Mouse (Mus musculus): ENCODE measurements around the gene Tmem184b. TPM values are rescaled to one million over a fixed set of nuclear protein-coding genes. Genes with fewer than 3 reads are reported as not detected.

Gene Tmem184b
- total RNA-seq, 2 experiments from 2014 or later = 49.6 to 53.4 TPM

DNA sequence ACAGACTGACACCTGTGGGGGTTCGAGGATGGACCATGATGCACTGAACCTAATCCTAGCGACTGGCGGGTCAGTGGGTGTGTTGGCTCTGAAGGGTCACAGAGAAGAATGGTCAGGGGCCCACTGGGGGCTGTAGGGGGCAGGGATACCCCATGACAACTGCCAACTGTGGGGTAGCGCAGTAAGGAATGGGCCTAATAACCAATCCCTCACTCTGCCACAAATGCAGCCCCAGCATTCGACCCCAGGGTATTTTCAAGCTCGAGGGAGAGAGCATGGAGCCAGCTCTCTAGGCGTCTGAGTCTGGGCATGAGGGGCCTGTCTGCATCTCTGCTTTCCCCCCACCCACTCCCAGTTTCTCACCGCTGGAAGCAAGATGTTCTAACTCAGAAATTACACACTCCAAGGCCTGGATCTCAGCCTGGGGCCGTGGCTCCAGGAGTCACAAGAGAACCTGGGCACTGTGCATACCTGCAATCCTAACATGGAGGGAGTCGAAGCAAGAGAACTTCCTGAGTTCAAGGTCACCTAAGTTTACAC, 27.2 kb upstream of the Tmem184b start:
- intact Hi-C loops (cut with DNase I) = no loop called here
- no peak for DNase-seq

DNA sequence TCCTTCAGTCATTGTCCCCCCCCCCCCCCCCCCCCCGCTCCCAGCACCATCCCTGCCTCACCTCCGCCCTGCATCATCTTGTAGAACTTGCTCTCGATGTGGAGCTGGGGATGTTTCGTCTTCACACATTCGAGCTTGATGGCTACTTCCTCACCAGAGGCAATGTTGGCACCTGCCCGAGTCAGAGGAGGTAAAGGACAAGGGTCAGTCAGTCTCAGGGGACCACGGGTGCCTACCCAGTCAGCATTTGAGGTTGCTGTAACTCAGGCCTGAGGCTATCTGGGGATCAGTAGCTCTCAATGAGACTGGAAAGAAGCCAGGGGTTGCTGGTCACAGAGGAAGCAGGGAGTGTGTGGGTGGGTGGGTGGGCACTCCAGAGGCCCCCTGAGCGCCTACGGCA, 26.6 kb upstream of the Tmem184b start:
- DNase-seq = no peak
- intact Hi-C loops (cut with DNase I) = no loop called here

DNA sequence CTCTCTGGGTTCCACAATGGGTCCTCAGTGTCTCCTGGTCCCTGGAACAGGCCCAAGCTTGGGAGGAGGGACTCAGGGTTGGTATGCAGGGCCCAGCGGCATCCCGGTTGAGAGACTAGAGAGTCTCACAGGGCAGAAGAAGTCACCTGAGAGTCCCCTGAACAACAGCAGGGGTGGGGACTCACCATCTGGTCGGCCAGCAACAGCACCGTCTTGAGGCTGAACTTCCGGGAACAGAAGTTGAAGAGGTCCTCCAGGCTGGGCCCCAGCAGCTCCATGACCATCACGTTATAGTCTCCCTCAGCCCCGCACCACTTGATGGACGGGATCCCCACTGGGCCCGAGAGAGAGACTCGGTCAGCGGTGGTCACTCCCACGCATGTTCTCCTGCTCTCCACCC, 26.2 kb upstream of the Tmem184b start:
- DNase-seq = no peak
- intact Hi-C loops (cut with DNase I) = no loop called here

DNA sequence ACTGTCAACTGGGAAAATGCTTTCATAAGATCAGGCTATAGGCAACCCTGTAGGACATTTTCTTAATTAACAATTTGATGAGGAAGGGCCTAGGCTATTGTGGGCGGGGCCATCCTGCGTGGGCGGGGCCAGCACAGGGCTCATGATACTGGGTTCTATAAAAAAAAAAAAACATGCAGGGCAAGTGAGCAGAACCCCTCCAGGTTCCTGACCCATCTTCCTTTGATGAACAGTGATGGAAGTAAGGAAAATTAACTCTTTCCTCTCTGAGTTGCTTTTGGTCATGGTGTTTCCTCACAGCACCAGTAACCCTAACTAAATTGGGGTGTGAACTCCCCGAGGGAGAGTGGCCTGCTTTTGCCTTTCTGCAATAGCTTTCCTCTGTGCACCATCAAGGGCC, 25.2 kb upstream of the Tmem184b start:
- intact Hi-C loops (cut with DNase I) = no loop called here

DNA sequence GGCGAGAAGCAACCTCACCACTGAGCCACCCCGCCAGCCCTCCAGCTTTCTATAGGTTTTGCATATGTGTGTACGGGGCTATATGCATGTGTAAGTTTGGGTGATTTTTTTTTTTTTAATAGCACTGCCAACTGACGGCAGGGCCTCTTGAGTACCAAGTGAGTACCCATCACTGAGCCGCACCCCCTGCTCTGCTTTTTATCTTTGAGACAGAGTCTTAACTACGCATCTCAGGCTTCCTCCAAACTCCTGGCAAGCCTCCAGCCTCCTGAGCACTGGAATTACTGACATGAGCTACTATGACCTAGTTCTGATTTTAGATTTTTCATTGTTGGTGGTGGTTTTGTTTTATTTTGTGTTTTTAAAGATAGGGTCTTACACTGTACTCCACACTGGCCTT, 24.1 kb upstream of the Tmem184b start:
- DNase-seq = no peak
- intact Hi-C loops (cut with DNase I) = no loop called here

More for the DNA sequence above, 25.2 kb upstream of the Tmem184b start:
- no peak for DNase-seq

DNA sequence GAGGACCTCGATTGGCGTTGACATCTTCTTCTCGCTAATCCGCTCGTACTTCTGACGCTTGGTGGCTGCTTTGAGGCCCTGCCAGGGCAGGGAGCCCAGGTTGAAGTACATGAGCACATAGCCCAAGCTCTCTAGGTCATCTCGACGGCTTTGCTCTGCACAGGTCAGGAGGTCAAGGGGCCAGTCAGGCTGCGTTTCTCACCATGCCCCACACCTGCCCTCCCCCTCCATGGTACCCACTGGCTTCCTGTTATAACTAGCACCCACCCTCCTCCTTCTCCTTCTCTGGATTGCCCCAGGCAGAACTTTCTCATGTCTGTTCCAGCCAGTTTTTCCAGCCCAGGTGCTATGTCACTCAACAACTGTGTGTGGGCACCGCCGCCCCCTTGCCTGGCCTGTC, 22.1 kb upstream of the Tmem184b start:
- DNase-seq = no peak
- intact Hi-C loops (cut with DNase I) = no loop called here

DNA sequence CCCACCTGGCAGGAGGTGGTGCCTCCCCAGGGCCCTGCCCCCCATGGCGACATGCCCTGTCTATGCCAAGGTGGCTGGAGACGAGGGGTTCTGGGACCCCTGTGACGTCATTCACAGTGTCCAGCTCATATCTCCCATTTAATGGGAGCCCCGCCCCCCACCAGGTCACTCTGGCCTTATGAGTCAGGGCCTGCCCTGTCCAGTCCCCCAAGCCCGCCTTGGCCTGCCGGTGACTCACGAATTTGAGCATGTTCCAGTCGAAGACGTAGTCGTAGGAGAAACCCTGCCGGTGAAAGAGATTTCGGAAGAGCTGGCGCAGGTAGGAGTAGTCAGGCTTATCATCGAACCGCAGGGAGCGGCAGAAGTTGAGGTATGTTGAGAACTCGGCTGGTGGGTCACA, 21.2 kb upstream of the Tmem184b start:
- intact Hi-C loops (cut with DNase I) = no loop called here
- DNase-seq = no peak

DNA sequence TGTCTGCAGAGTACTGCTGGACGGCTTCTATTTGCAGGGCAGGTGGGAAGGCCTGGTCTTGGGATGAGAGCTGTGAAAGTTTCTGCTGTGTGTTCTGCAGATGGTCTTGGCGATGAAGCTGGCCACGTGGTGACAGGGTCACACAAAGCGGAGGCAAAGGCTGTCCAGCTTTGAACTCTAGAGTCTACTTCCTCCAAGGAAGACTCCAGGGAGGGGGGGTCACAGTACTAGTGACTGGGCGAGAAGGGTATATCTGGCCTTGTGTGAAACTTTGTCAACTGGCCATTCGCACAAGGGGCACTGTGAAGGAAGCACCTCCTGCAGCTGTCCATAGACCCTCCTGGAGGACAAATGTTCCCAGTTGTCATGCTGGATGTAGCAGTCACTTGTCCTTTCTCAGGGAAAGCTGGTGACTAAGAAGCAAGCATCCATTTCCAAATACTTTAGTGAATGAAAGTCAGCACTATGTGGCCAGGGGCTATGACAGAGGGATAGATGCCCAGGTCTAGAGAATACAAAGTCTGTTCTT, 19.4 kb upstream of the Tmem184b start:
- DNase-seq = no peak
- intact Hi-C loops (cut with DNase I) = no loop called here

DNA sequence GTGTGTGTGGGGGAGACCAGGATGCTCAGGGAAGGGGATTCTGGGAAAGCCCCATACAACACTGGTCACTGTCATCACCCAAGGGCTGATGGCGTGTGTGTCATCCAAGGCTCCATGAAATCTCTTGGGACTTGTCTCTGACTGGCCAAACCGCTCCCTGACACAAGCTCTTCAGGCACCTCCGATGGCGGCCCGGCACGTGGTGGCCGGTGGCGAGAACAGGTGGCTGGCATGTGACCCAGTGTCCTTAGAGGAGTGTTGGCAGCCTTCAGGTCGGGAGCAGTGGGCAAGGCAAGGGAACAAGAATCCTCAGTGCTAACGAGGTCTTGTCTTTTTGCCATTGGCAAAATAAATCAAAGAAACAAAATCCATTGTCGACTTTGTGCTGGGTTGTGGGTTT, 15.3 kb upstream of the Tmem184b start:
- no peak for DNase-seq
- intact Hi-C loops (cut with DNase I) = no loop called here

DNA sequence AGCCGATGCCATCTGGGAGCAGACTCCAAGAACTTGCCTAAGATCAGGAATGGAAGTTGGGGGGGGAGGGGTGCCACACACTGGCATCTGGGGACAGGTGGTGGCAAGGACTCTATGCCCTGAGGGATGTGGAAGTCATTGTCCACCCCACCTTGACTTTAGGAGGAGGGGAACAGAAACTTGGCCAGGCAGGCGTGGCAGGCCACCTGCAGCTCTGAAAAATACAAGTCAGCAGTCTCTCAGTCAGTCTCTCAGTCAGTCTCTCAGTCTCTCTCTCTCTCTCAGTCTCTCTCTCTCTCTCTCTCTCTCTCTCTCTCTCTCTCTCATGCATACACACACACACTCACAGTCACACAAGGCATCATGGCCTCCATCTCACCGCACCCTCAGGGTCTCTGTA, 14.9 kb upstream of the Tmem184b start:
- DNase-seq = no peak
- intact Hi-C loops (cut with DNase I) = no loop called here

DNA sequence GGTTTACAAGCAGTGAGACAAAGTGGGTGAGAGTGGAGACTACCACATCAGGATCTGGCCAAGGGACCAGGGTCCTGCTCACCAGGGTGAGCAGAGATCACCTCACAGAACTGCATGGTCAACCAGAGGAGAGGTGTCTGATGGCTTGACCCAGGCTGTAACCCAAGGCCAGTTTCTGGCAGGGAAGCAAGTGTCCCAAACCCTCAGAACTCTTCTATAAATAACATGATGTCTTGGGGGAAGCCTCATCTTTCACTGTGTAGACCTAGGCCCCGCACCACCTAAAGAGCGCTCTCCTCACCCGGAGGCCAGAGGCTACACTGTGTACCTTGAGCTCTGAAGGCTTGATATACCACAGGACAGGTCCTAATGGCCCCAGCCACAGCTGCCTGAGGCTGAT, 14.0 kb upstream of the Tmem184b start:
- intact Hi-C loops (cut with DNase I) = no loop called here
- DNase-seq = no peak

DNA sequence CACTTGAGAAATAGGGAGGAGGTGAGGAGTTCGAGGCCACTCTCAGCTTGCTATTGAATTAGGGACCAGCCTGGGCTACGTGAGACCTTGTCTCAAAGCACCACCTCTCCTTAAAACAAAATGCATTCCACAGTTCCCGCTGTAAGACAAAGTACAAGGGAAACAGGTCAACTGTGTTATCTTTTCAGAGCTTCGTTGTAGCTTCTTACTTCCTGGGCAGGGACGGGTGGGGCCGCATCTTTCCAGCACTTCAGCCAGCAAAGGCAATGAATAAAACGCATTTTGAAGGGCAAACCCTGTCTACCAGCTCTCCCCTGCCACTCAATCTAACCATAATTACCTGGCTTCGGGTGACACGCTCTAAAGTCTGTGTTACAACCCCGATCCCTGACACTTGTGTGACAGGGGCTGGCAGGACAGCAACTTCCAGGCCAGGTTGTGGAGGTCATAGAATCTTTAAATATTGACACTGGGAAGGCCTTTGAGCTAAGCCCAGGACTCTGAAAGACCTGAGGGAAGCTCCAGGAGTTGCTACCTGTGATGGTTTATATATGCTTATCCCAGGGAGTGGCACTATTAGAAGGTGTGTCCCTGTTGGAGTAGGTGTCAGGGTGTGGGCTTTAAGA, 13.2 kb upstream of the Tmem184b start:
- intact Hi-C loops (cut with DNase I) = no loop called here
- DNase-seq = no peak

DNA sequence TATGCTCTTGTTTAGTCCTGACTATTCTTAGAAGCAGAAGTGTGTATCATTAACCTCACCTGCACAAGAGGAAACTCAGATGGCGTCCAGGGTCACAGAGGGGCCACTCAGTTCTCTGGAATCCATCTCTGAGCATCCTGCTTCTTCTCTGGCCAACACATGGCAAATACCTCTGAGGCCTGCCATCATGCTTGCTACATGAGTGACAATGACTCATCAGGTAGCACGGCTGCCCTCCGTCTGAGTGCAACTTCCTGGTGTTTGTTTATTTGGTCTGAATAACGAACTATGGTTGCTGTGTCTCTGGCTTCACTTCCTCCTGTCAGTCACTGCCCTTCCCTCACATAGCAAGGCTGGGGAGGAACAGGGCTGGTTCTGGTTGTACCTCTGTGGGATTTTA, 11.1 kb upstream of the Tmem184b start:
- DNase-seq = no peak
- intact Hi-C loops (cut with DNase I) = no loop called here

DNA sequence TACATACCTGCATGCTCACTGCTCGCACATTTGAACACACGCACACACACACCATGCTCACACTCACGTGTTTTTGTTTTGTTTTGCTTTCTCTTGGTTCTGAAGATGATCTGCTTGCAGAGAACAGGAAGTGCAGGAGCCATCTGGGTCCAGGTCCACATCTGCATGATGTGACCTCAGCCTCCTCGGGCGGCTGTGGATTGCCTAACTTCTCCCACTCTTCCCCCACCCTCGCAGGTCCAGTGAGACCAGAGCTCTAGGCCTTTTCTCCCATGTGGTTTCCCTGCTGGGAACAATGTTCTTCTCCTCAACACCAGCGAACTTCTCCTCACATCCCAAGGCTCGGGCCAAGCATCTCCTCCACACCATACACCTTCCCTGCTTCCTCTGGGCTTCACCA, 10.4 kb upstream of the Tmem184b start:
- intact Hi-C loops (cut with DNase I) = no loop called here
- no peak for DNase-seq

DNA sequence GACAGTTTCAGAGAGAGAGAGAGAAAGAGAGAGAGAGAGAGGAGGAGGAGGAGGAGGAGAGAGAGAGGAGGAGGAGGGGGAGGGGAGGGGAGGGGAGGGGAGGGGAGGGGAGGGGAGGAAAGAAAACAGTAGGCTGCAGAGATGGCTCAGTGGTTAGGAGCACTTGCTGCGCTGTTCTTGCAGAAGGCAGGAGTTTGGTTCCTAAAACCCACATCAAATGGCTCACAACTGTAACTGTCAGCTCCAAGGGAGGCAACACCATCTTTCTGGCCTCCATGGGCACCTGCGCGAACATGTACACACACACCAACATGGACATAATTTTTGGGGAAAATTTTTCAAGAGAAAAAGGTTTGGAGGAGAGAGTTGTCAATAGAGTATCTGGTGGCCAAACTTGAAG, 9.8 kb upstream of the Tmem184b start:
- intact Hi-C loops (cut with DNase I) = no loop called here
- no peak for DNase-seq

DNA sequence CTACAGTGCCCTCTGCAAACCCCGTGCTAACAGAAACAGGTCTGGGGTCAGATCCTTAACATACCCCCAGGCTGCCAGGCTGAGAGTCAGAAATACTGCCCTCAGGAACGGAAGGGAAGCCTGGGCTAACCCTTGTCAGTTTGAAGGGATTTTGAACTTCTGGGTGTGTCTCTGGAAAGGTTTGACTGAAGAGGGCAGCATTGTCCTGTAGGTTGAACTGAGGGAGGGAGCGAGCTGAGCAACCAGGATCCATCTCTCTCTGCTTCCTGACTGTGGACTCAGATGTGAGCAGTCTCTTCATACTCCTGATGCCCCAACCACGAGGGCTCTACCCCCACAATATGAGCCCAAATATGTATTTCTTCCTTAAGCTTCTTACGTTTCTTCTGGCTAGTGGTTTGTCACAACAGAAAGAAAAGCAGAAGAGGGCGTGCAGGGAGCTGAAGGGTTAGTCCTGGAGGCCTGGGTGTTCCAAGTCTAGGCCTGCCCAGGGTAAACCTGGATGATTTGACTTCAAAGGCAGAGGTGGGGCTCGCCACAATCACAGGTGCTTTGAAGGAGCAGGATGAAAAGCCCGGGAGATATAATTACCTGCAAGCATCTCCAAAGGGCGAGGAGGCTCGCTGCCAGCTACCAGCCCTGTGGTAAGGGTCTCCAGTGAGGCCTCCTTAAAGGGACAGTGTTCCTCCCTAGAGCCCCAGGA, 8.1 kb upstream of the Tmem184b start:
- intact Hi-C loops (cut with DNase I) = no loop called here
- DNase-seq = no peak

DNA sequence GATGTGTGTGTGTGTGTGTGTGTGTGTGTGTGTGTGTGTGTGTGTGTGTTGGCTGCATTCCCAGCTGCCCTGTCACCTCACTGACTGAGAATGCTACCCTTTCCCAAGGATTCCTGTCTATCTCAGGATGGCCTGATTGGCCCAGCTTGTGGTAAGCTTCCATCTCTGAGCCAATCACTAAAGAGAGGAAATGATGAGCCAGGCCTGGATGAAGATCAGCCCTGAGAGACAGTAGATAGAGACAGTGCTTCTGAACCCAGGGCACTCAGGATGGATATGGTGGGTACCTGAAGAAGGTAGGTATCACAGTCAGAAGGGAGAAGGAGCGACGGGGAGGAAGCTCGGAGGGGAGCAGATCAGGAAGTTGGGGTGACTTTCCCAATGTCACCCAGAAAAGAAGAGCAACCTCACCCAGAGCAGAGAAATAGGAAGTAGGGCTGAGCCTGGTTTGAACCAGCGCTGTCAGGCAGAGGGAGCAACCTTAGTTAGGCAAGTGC, 5.8 kb upstream of the Tmem184b start:
- intact Hi-C loops (cut with DNase I) = no loop called here
- no peak for DNase-seq

DNA sequence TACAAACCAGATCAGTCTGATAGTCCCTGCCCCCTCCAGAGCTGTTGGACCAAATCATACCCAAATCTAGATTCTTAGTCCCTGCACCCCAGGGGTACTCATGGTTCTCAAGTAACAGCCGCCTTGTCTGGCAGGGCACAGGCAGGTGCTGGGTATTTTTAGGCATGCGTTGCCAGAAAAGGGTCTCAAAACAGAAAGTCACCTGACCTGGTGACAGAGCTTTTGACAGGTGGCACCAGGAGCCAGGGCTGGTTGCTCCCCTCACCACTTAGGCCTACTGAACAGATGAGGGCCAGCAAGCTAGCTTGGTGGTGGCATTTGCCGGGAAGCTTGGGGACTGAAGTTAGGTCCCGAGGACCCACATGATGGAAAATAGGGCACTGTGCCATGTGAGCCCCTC, 3.2 kb upstream of the Tmem184b start:
- DNase-seq = no peak
- intact Hi-C loops (cut with DNase I) = no loop called here

DNA sequence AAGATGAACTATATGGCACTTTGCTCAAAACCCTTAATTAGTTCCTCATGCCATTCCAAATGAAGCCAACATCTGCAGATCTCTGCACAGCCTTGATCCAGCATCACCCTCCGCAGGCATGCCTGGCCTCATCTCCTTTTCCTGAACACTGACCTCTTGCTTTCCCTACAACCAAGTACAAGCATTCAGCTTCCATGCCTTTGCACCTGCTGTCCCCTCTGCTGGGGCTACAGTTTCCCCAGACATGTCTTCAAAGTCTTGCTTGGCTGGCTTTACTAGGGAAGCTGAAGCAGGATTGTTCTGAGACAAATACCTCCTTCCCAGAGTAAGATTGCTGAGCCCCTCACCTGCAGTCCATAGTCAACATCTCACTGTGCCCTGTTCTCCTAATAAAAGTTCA, 908 bp upstream of the Tmem184b start:
- intact Hi-C loops (cut with DNase I) = no loop called here
- no peak for DNase-seq

DNA sequence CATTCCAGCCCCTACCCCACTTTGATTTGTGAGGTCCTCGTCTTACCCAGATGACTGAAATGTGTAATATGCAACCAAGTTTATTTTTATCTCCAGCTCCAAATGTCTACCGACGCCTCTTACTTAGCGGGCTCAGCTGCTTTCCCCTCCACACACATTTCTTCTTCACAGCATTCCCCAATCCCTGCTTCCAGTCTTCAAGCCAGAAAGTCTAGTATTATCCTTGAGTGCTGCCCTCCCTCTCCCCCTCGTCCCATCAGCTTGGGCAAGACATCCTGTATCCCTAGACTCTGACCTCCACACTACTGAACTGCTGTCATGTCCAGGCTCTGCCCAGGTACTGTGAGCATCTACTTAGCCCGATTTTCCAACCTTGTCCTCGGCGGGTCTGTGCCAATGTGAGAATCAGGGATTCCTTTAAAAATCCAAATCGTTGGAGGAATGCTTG, 418 bp upstream of the Tmem184b start:
- intact Hi-C loops (cut with DNase I) = no loop called here

DNA sequence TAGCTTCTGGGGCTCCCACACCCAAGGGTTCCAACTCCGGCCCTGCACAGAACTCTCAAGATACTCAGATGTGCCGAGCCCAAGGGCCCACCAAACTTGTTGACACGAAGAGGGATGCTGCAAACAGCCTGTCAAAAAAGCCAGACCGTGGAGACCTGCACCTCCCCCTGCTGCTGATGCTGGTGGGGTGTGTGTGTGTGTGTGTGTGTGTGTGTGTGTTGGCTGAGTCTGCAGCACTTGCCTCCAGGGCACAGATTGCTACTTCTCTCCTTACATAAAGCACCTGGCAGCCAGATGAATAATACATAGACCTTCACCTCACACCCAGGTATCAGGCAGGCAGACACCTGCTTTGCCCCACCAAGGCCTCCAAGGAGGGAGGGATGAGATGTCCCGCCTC, 1.2 kb downstream of the Tmem184b start:
- intact Hi-C loops (cut with DNase I) = no loop called here
- no peak for DNase-seq

More for the DNA sequence above, 418 bp upstream of the Tmem184b start:
- DNase-seq = no peak

DNA sequence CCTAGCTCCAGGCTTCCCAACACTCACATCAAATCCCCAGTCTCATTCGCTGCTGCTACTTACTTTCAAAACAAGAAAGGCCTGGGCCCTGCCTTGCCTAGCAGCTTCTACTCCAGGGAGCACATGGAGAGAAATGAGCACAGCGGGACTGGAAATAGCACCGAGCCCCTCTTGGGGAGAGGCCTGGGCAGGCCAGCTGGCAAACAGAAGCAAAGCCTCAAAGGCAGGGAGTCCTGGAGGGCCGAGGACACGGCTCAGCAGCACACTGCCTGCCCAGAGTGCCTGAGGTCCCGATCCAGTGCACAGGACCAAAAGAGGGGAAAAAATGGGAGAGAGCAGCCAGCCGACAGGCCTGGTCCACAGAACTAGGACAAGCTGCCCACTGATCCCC, 2.4 kb downstream of the Tmem184b start:
- no peak for DNase-seq
- intact Hi-C loops (cut with DNase I) = no loop called here

All from left cerebral cortex, postnatal 4 days (tissue).